Mouse (Mus musculus): ENCODE results near the gene Itga1. TPM values are rescaled to one million over a fixed set of nuclear protein-coding genes. Genes with fewer than 3 reads are reported as not detected.

Itga1 gene
- polyA plus RNA-seq, 1 experiment from 2014 or later: 6.1 TPM

DNA sequence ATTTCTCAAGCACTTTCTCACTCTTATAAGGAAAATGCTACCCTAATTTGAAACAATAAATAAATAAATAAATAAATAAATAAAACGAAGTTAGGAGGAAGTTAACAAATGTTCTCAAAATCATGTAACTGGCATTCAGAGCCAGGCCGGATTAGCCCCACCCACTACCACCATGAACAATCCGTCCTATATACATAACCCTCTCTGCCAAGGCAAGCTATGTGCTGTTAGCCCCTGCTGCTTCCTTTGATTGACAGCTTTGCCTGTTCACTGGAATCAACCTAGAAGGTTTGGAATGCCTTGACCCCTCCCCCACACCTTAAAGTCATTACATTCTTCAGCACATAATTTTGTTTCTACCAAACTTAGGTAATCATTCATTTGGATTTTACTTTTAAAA lies 10.3 kb downstream of the Itga1 start:
- H3K36me3 ChIP-seq (ENCODE audit: control insufficient read depth, insufficient read depth, low read length): peaks cover 12% of the 10 kb centered on the region
- 58% methylated on average over 3 of the region's 3 CpGs for WGBS
- H3K27me3 ChIP-seq (ENCODE audit: control insufficient read depth, insufficient read depth, low read depth, low read length): no peaks in the 10 kb centered on the region
- H3K9ac ChIP-seq (ENCODE audit: low read depth, low read length): no peak overlapping the region
- no peaks in the 10 kb centered on the region; the same call in 1 of the 2 replicates for H3K9me3 ChIP-seq (replicated peaks; ENCODE audit: control insufficient read depth, low read length, poor library complexity, severe bottlenecking)
- H3K4me1 ChIP-seq (ENCODE audit: control insufficient read depth, insufficient read depth, low read length): peaks cover 14% of the 10 kb centered on the region
- no peak for ATAC-seq
- no peak overlapping the region for H3K4me2 ChIP-seq (ENCODE audit: low read length)
- no peak overlapping the region for H3K27ac ChIP-seq (ENCODE audit: low read length)
- no peak overlapping the region for H3K4me3 ChIP-seq (ENCODE audit: low read depth, low read length)

DNA sequence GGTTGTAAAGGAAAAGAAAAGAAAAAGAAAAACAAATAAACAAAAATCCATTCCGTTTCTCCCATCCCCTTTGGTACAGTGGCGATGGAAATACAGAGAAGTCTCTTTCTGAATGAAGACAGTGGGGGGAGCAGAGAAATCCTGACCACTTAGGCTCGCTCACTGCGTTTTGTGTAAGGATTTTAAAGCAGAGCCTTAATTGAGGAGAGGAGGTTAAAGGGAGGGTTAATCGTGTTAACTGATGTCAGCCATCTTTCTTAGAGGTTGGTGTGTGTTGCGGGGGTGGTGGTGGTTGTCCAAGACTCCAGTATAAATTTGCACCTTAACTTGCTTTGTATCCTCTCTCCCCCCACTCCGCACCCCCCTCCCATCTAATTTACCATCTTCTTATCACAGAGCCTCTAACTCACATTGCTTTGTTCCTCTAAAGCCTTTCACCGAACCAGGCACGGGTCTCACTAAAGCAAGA lies 10.8 kb downstream of the Itga1 start:
- H3K36me3 ChIP-seq (ENCODE audit: control insufficient read depth, insufficient read depth, low read length): peaks cover 14% of the 10 kb centered on the region
- no peak for ATAC-seq
- no peaks in the 10 kb centered on the region for H3K27me3 ChIP-seq (ENCODE audit: control insufficient read depth, insufficient read depth, low read depth, low read length)
- H3K27ac ChIP-seq (ENCODE audit: low read length): no peak overlapping the region; the same call in 1 of the 2 replicates
- H3K9me3 ChIP-seq (replicated peaks; ENCODE audit: control insufficient read depth, low read length, poor library complexity, severe bottlenecking): no peaks in the 10 kb centered on the region; the same call in 1 of the 2 replicates
- peak overlapping the region; percentile 100 for H3K4me2 ChIP-seq (ENCODE audit: low read length)
- peak overlapping the region; percentile 70 for H3K4me3 ChIP-seq (ENCODE audit: low read depth, low read length)
- 49% methylated on average over 9 of the region's 9 CpGs for WGBS
- peak overlapping the region; percentile 65; the same call in 1 of the 2 replicates for H3K9ac ChIP-seq (ENCODE audit: low read depth, low read length)
- peaks cover 14% of the 10 kb centered on the region for H3K4me1 ChIP-seq (ENCODE audit: control insufficient read depth, insufficient read depth, low read length)

DNA sequence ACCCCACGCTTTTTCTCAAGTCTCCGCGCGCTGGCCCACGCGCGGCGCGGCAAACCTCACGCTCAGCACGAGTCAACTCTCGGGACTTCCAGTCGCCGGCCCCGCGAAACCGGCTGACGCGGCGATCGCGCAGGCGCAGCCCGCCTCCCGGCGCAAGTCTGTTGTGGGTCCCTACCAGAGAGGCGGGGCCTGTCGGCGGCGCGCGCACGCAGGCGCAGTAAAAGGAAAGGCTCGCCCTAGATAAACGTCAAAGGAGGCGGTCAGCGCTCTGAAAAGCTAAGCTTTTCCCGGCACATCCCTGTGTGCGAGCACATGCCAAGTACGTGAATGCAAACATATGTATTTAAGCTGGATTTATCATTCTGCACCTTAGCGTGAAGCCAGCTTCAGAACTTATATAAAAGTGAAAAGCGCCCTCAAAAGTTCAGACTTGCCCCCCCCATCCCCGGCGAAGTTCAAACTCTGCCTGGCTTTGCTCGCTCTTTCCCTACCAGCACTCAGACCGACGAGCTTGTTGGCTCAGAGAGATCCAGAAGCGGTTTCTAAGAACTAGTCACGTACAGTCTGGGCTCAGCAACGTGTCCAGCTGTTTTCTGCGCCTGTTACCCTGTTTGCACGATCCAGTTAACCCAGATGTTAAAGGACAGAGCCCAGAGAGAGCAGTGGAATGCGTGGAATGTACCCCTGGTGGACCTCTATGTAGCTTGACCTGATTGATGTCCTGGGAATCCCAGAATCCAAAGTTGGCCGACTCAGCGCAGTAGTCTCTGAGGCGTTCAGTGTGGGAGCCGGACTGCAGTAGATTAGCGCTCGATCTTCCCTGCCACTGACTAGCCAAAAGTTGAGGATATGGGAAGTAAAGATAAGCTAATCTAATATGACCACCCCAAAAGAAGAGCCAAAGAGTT lies 11.4 kb downstream of the Itga1 start, which contains the start of gene Pelo:
Gene Pelo (minus strand): TSS at position 118 of the 908 bp plus-strand sequence.
- peak within 1 kb of the TSS; percentile 70 for H3K4me3 ChIP-seq (ENCODE audit: low read depth, low read length)
- WGBS: under 1% methylated on average over 60 of the region's 60 CpGs
- peak within 1 kb of the TSS; percentile 100 for H3K4me2 ChIP-seq (ENCODE audit: low read length)
- H3K4me1 ChIP-seq (ENCODE audit: control insufficient read depth, insufficient read depth, low read length): peaks cover 14% of the 10 kb centered on the region
- no peaks in the 10 kb centered on the region; the same call in 1 of the 2 replicates for H3K9me3 ChIP-seq (replicated peaks; ENCODE audit: control insufficient read depth, low read length, poor library complexity, severe bottlenecking)
- H3K36me3 ChIP-seq (ENCODE audit: control insufficient read depth, insufficient read depth, low read length): peaks cover 14% of the 10 kb centered on the region
- peak; percentile 98 for ATAC-seq
- H3K27ac ChIP-seq (ENCODE audit: low read length): peak within 1 kb of the TSS; percentile 64
- no peaks in the 10 kb centered on the region for H3K27me3 ChIP-seq (ENCODE audit: control insufficient read depth, insufficient read depth, low read depth, low read length)
- peak within 1 kb of the TSS; percentile 75 for H3K9ac ChIP-seq (ENCODE audit: low read depth, low read length)

DNA sequence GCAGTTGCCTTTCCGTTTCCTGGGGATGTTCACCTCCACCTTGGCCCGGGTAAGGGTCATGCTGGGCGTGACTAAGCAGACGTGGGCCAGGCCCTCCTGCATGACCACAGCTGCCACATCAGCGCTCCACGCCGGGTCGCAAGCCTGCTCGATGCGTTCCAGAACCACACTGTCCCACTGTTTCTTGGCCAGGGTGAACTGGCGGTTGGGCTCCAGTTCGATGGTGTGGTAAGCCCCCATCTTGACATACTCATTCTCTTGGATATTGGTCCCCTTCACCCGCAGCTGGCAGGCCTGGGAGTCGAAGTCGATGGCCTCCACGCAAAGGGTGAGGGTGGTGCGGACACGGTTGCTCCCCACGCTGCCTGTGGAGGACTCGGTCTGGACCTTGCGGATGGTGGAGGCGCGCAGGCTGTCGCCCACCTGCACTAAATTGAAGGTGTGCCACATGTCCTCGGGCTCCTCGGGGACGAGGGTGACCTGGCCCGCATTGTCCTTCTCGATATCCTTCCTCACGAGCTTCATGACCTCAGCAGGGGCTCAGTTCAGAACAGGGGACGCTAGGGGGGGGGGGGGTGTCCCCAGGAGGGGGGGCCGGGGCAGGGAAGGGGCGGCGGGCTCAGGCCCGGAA lies 12.3 kb downstream of the Itga1 start:
- H3K27me3 ChIP-seq (ENCODE audit: control insufficient read depth, insufficient read depth, low read depth, low read length): no peaks in the 10 kb centered on the region
- peak overlapping the region; percentile 64 for H3K27ac ChIP-seq (ENCODE audit: low read length)
- H3K4me2 ChIP-seq (ENCODE audit: low read length): peak overlapping the region; percentile 100
- peak overlapping the region; percentile 70 for H3K4me3 ChIP-seq (ENCODE audit: low read depth, low read length)
- H3K36me3 ChIP-seq (ENCODE audit: control insufficient read depth, insufficient read depth, low read length): peaks cover 14% of the 10 kb centered on the region
- peak; percentile 82 for ATAC-seq
- no peaks in the 10 kb centered on the region; the same call in 1 of the 2 replicates for H3K9me3 ChIP-seq (replicated peaks; ENCODE audit: control insufficient read depth, low read length, poor library complexity, severe bottlenecking)
- peaks cover 14% of the 10 kb centered on the region for H3K4me1 ChIP-seq (ENCODE audit: control insufficient read depth, insufficient read depth, low read length)
- peak overlapping the region; percentile 75 for H3K9ac ChIP-seq (ENCODE audit: low read depth, low read length)
- 8% methylated on average over 33 of the region's 35 CpGs for WGBS

DNA sequence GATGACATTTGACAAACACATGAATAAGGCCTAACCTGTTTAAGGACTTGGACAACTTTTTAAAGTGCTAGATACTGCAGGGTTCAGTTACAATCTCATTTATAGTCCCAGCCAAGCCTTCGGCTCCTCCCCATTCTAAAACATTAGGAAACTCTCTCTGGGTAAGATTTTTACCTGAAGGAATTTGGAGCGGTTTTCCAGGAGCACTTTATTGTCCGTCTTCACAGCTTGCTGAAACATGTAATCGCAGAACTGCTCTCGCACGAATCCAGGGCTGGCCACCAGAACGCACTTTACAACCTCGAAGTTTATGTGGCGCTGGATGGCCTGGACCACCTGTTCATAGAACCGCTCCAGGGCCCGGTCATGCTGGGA lies 12.8 kb downstream of the Itga1 start:
- H3K9me3 ChIP-seq (replicated peaks; ENCODE audit: control insufficient read depth, low read length, poor library complexity, severe bottlenecking): no peaks in the 10 kb centered on the region; the same call in 1 of the 2 replicates
- H3K27ac ChIP-seq (ENCODE audit: low read length): no peak overlapping the region
- H3K27me3 ChIP-seq (ENCODE audit: control insufficient read depth, insufficient read depth, low read depth, low read length): no peaks in the 10 kb centered on the region
- H3K4me2 ChIP-seq (ENCODE audit: low read length): peak overlapping the region; percentile 100
- peak overlapping the region; percentile 70 for H3K4me3 ChIP-seq (ENCODE audit: low read depth, low read length)
- peaks cover 14% of the 10 kb centered on the region for H3K4me1 ChIP-seq (ENCODE audit: control insufficient read depth, insufficient read depth, low read length)
- peak overlapping the region; percentile 75 for H3K9ac ChIP-seq (ENCODE audit: low read depth, low read length)
- ATAC-seq: no peak
- 70% methylated on average over 11 of the region's 11 CpGs for WGBS
- peaks cover 14% of the 10 kb centered on the region for H3K36me3 ChIP-seq (ENCODE audit: control insufficient read depth, insufficient read depth, low read length)

DNA sequence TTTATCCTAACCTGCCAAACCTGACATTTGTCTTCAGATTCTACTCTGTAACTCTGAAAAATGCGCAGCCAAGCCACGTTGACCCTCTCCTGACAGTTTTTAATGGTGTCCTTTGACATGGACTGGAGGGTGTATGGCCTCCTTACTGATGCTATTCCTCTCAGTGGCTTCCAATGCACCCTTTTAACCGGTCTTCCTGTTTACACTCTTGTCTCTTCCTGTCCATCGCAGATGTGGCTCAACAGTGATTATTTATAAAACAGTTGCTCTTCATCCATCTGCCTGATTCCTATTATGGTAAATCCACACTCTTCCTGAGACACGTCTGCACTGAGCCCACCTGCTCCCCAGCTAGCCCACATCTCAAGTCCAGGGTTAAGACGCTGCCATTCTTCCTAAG lies 15.8 kb downstream of the Itga1 start:
- ATAC-seq: no peak
- Histone ChIP-seq H3K27ac (ENCODE audit: low read length) (no peak overlapping the region), H3K36me3 (ENCODE audit: control insufficient read depth, insufficient read depth, low read length) (peaks cover 14% of the 10 kb centered on the region), H3K4me1 (ENCODE audit: control insufficient read depth, insufficient read depth, low read length) (peaks cover 13% of the 10 kb centered on the region), H3K4me3 (ENCODE audit: low read depth, low read length) (no peak overlapping the region), H3K9me3 (replicated peaks; ENCODE audit: control insufficient read depth, low read length, poor library complexity, severe bottlenecking) (no peaks in the 10 kb centered on the region; the same call in 1 of the 2 replicates), H3K27me3 (ENCODE audit: control insufficient read depth, insufficient read depth, low read depth, low read length) (no peaks in the 10 kb centered on the region), H3K4me2 (ENCODE audit: low read length) (no peak overlapping the region), H3K9ac (ENCODE audit: low read depth, low read length) (no peak overlapping the region)
- WGBS: 96% methylated on average over 6 of the region's 6 CpGs

DNA sequence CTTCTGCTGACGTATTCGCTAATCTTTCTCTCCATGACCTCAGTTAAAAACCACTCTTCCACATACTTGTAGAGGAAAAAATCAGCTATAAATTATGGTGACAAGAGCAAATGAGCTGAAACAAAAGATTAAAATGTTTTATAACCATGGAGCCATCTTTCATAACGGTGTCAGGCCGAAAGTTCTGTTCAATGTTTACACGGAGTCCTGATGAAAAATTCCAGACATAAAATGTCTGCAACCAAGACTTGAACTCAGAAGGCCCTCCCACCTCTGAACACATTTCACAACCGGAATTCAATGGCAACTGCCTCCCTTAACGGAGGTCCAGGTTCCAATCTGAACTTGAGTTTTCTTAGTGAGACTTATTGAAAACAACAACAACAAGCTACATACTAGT lies 19.4 kb downstream of the Itga1 start:
- Histone ChIP-seq H3K4me3 (ENCODE audit: low read depth, low read length) (no peak overlapping the region), H3K9me3 (replicated peaks; ENCODE audit: control insufficient read depth, low read length, poor library complexity, severe bottlenecking) (no peaks in the 10 kb centered on the region; the same call in 1 of the 2 replicates), H3K36me3 (ENCODE audit: control insufficient read depth, insufficient read depth, low read length) (peaks cover 5% of the 10 kb centered on the region), H3K27me3 (ENCODE audit: control insufficient read depth, insufficient read depth, low read depth, low read length) (no peaks in the 10 kb centered on the region), H3K4me1 (ENCODE audit: control insufficient read depth, insufficient read depth, low read length) (no peaks in the 10 kb centered on the region), H3K27ac (ENCODE audit: low read length) (no peak overlapping the region), H3K4me2 (ENCODE audit: low read length) (no peak overlapping the region), H3K9ac (ENCODE audit: low read depth, low read length) (no peak overlapping the region)
- ATAC-seq: no peak
- WGBS: 93% methylated on average over 7 of the region's 7 CpGs

DNA sequence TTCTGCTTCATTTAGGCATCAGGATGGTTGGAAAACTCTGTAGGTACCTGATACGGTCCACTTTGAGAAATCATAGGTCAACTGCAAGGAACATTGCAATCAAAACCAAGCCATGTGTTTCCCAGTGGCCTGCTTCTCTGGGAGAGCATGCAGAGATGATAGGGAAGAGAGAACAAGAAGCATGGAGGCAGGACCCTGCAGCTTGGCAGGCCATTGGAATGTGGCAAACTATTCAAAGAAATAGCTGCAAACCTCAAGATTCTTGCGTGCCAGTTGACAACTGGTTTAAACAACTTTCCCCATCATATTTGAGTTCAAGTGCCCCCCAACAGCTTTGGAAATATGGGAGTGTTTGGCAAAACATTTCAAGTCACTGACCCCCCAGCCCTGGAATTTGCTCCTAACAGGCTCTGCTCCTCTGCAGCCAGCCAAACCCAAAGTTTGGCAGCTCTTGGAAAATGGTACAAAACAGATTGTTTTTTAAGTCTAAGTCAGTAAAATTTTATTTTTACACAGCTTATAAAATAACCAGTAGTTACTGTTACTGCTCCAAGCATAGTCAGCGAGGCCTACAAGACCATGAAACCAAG lies 21.7 kb downstream of the Itga1 start:
- Histone ChIP-seq H3K4me2 (ENCODE audit: low read length) (no peak overlapping the region), H3K36me3 (ENCODE audit: control insufficient read depth, insufficient read depth, low read length) (no peaks in the 10 kb centered on the region), H3K27me3 (ENCODE audit: control insufficient read depth, insufficient read depth, low read depth, low read length) (no peaks in the 10 kb centered on the region), H3K4me1 (ENCODE audit: control insufficient read depth, insufficient read depth, low read length) (no peaks in the 10 kb centered on the region), H3K4me3 (ENCODE audit: low read depth, low read length) (no peak overlapping the region), H3K27ac (ENCODE audit: low read length) (no peak overlapping the region), H3K9me3 (replicated peaks; ENCODE audit: control insufficient read depth, low read length, poor library complexity, severe bottlenecking) (no peaks in the 10 kb centered on the region), H3K9ac (ENCODE audit: low read depth, low read length) (no peak overlapping the region)
- no peak for ATAC-seq
- 98% methylated on average over 3 of the region's 3 CpGs for WGBS

Measured in midbrain, embryonic 16.5 days (tissue).